Mouse (Mus musculus) heart, embryonic 13.5 days (tissue): ENCODE measurements around the gene Pcca. TPM values are rescaled to one million over a fixed set of nuclear protein-coding genes. Genes with fewer than 3 reads are reported as not detected.

Experiments used
- ATAC-seq: fragments of 200-750 bp; cut with Nextera tagmentation; 2 replicates; pipeline ENCODE4 v1.8.0; 2017; ENCODE audit warnings: moderate TSS enrichment; ENCODE audit not compliant: insufficient number of reproducible peaks, low FRiP score, low TSS enrichment; ENCODE audit errors: extremely low read depth
- H3K27ac ChIP-seq: fragments of 300-500 bp; sonication (generic); replicated peaks from 2 replicates; pipeline ENCODE4 v1.5.1; 2015; ENCODE audit warnings: moderate library complexity, mild to moderate bottlenecking, inconsistent platforms
- H3K27me3 ChIP-seq: fragments of 300-500 bp; sonication (generic); replicated peaks from 2 replicates; pipeline ENCODE4 v1.6.1; 2015; ENCODE audit warnings: mild to moderate bottlenecking, inconsistent platforms
- H3K36me3 ChIP-seq: fragments of 300-500 bp; sonication (generic); 2 replicates; pipeline ENCODE4 v1.6.1; 2015; ENCODE audit warnings: mild to moderate bottlenecking, inconsistent platforms
- H3K4me1 ChIP-seq: fragments of 300-500 bp; sonication (generic); 2 replicates; pipeline ENCODE4 v1.6.1; 2015; ENCODE audit warnings: inconsistent platforms
- H3K4me2 ChIP-seq: fragments of 300-500 bp; sonication (generic); 2 replicates; pipeline ENCODE4 v1.6.1; 2015; ENCODE audit warnings: inconsistent platforms, mild to moderate bottlenecking, moderate library complexity
- H3K4me3 ChIP-seq: fragments of 300-500 bp; sonication (generic); 2 replicates; pipeline ENCODE4 v1.5.1; 2015; ENCODE audit warnings: moderate library complexity, mild to moderate bottlenecking, inconsistent platforms
- H3K9ac ChIP-seq: fragments of 300-500 bp; sonication (generic); 2 replicates; pipeline ENCODE4 v1.6.1; 2015; ENCODE audit warnings: inconsistent platforms, mild to moderate bottlenecking, moderate library complexity
- H3K9me3 ChIP-seq: fragments of 300-500 bp; sonication (generic); 2 replicates; pipeline ENCODE4 v1.6.1; 2016; ENCODE audit warnings: inconsistent platforms
- WGBS: fragments of 180-500 bp; shearing (Covaris S2); methylation state at CpG from one replicate; pipeline ENCODE4 v1.1.7; 2015; ENCODE audit warnings: mixed read lengths; 5-methylcytosine and 5-hydroxymethylcytosine counted together
- polyA plus RNA-seq: library from polyadenylated mRNA; unstranded; fragments of >200 nt; fragmentation: Nextera tagmentation; extraction: Ambion mirVana; gene quantifications from 2 replicates; pipeline ENCODE4 v1.2.1, GENCODE M21; 2015

The Pcca gene
- polyA plus RNA-seq, 1 experiment from 2014 or later: 22.6 TPM

GRCm38 (mm10) chr14:122881699-122882098, 347.6 kb downstream of the Pcca start:
- Histone ChIP-seq H3K4me3 (no peak overlapping the region), H3K9ac (no peak overlapping the region), H3K4me1 (0 out of 2 replicates have a peak, but pooled peaks cover 2% of the 10 kb centered on the region), H3K36me3 (no peaks in the 10 kb centered on the region), H3K27me3 (no peaks in the 10 kb centered on the region), H3K9me3 (no peaks in the 10 kb centered on the region), H3K27ac (no peak overlapping the region), H3K4me2 (no peak overlapping the region)
- 47% methylated on average over 2 of the region's 2 CpGs for WGBS
- no peak for ATAC-seq

GRCm38 (mm10) chr14:122882201-122882639, 348.1 kb downstream of the Pcca start:
- no peak for ATAC-seq
- H3K27ac ChIP-seq: no peak overlapping the region
- no peaks in the 10 kb centered on the region for H3K9me3 ChIP-seq

GRCm38 (mm10) chr14:122882795-122883409, 348.8 kb downstream of the Pcca start:
- H3K4me3 ChIP-seq: no peak overlapping the region
- 80% methylated on average over 7 of the region's 7 CpGs for WGBS
- H3K27me3 ChIP-seq: no peaks in the 10 kb centered on the region
- H3K9ac ChIP-seq: no peak overlapping the region
- ATAC-seq: no peak
- H3K4me2 ChIP-seq: no peak overlapping the region
- H3K36me3 ChIP-seq: no peaks in the 10 kb centered on the region
- no peak overlapping the region for H3K27ac ChIP-seq
- peaks cover 8% of the 10 kb centered on the region for H3K4me1 ChIP-seq
- H3K9me3 ChIP-seq: no peaks in the 10 kb centered on the region

More at GRCm38 (mm10) chr14:122882201-122882639, 348.1 kb downstream of the Pcca start:
- Histone ChIP-seq H3K9ac (no peak overlapping the region), H3K4me1 (0 out of 2 replicates have a peak, but pooled peaks cover 2% of the 10 kb centered on the region), H3K36me3 (no peaks in the 10 kb centered on the region), H3K4me3 (no peak overlapping the region), H3K4me2 (no peak overlapping the region), H3K27me3 (no peaks in the 10 kb centered on the region)
- 81% methylated on average over 9 of the region's 9 CpGs for WGBS

GRCm38 (mm10) chr14:122883410-122883806, 349.3 kb downstream of the Pcca start:
- Histone ChIP-seq H3K4me2 (no peak overlapping the region), H3K27me3 (no peaks in the 10 kb centered on the region), H3K36me3 (no peaks in the 10 kb centered on the region), H3K4me3 (no peak overlapping the region), H3K9ac (no peak overlapping the region), H3K27ac (no peak overlapping the region), H3K9me3 (no peaks in the 10 kb centered on the region), H3K4me1 (peaks cover 13% of the 10 kb centered on the region)
- 83% methylated on average over 4 of the region's 4 CpGs for WGBS
- ATAC-seq: no peak

- H3K27me3 ChIP-seq: no peaks in the 10 kb centered on the region
- no peak for ATAC-seq
Observed at GRCm38 (mm10) chr14:122883821-122884584, 349.9 kb downstream of the Pcca start.

GRCm38 (mm10) chr14:122885893-122886292, 351.8 kb downstream of the Pcca start:
- H3K36me3 ChIP-seq: peaks cover 9% of the 10 kb centered on the region; the same call in 1 of the 2 replicates
- no peaks in the 10 kb centered on the region for H3K9me3 ChIP-seq
- no peak for ATAC-seq
- no peak overlapping the region for H3K4me2 ChIP-seq
- 79% methylated on average over 7 of the region's 7 CpGs for WGBS
- no peak overlapping the region for H3K27ac ChIP-seq
- H3K4me3 ChIP-seq: no peak overlapping the region
- no peaks in the 10 kb centered on the region for H3K27me3 ChIP-seq
- H3K4me1 ChIP-seq: peaks cover 22% of the 10 kb centered on the region
- H3K9ac ChIP-seq: no peak overlapping the region

More at GRCm38 (mm10) chr14:122883821-122884584, 349.9 kb downstream of the Pcca start:
- Histone ChIP-seq H3K9ac (no peak overlapping the region), H3K9me3 (no peaks in the 10 kb centered on the region), H3K4me3 (no peak overlapping the region), H3K27ac (no peak overlapping the region), H3K4me1 (peaks cover 19% of the 10 kb centered on the region), H3K4me2 (no peak overlapping the region), H3K36me3 (no peaks in the 10 kb centered on the region)
- WGBS: 64% methylated on average over 10 of the region's 10 CpGs

GRCm38 (mm10) chr14:122887278-122887677, 353.2 kb downstream of the Pcca start:
- 84% methylated on average over 1 of the region's 1 CpGs for WGBS
- peaks cover 18% of the 10 kb centered on the region for H3K36me3 ChIP-seq
- no peak overlapping the region for H3K27ac ChIP-seq
- H3K9ac ChIP-seq: no peak overlapping the region
- H3K27me3 ChIP-seq: no peaks in the 10 kb centered on the region
- peaks cover 22% of the 10 kb centered on the region for H3K4me1 ChIP-seq
- H3K4me2 ChIP-seq: no peak overlapping the region
- H3K4me3 ChIP-seq: no peak overlapping the region
- H3K9me3 ChIP-seq: no peaks in the 10 kb centered on the region
- no peak for ATAC-seq

GRCm38 (mm10) chr14:122887702-122888479, 353.8 kb downstream of the Pcca start:
- no peaks in the 10 kb centered on the region for H3K9me3 ChIP-seq
- peaks cover 22% of the 10 kb centered on the region for H3K4me1 ChIP-seq
- H3K27me3 ChIP-seq: no peaks in the 10 kb centered on the region
- no peak for ATAC-seq
- 59% methylated on average over 3 of the region's 3 CpGs for WGBS
- H3K27ac ChIP-seq: peak overlapping the region; percentile 68
- H3K4me3 ChIP-seq: no peak overlapping the region
- peaks cover 18% of the 10 kb centered on the region for H3K36me3 ChIP-seq
- no peak overlapping the region for H3K9ac ChIP-seq
- no peak overlapping the region for H3K4me2 ChIP-seq

- H3K27ac ChIP-seq: peak overlapping the region; percentile 68
- H3K9ac ChIP-seq: no peak overlapping the region
- H3K4me3 ChIP-seq: no peak overlapping the region
- H3K4me1 ChIP-seq: peaks cover 19% of the 10 kb centered on the region
- ATAC-seq: no peak
- no peak overlapping the region for H3K4me2 ChIP-seq
- WGBS: 46% methylated on average over 1 of the region's 1 CpGs
- no peaks in the 10 kb centered on the region for H3K9me3 ChIP-seq
- peaks cover 18% of the 10 kb centered on the region for H3K36me3 ChIP-seq
- H3K27me3 ChIP-seq: no peaks in the 10 kb centered on the region
Observed at GRCm38 (mm10) chr14:122888480-122888872, 354.4 kb downstream of the Pcca start.

- Histone ChIP-seq H3K9ac (no peak overlapping the region), H3K9me3 (no peaks in the 10 kb centered on the region), H3K4me2 (no peak overlapping the region), H3K4me1 (peaks cover 19% of the 10 kb centered on the region), H3K4me3 (no peak overlapping the region), H3K27me3 (no peaks in the 10 kb centered on the region), H3K27ac (no peak overlapping the region), H3K36me3 (peaks cover 18% of the 10 kb centered on the region)
- WGBS: 87% methylated on average over 12 of the region's 12 CpGs
- ATAC-seq: no peak
Observed at GRCm38 (mm10) chr14:122891470-122891968, 357.4 kb downstream of the Pcca start.

- 100% methylated on average over 1 of the region's 1 CpGs for WGBS
- ATAC-seq: no peak
- no peak overlapping the region for H3K4me3 ChIP-seq
- H3K4me2 ChIP-seq: no peak overlapping the region
- no peaks in the 10 kb centered on the region for H3K9me3 ChIP-seq
- no peak overlapping the region for H3K27ac ChIP-seq
- H3K4me1 ChIP-seq: no peaks in the 10 kb centered on the region; the same call in 1 of the 2 replicates
- no peaks in the 10 kb centered on the region for H3K27me3 ChIP-seq
- H3K36me3 ChIP-seq: peaks cover 12% of the 10 kb centered on the region; the same call in 1 of the 2 replicates
- H3K9ac ChIP-seq: no peak overlapping the region
Observed at GRCm38 (mm10) chr14:122896106-122896505, 362.0 kb downstream of the Pcca start.
